Mouse (Mus musculus): ENCODE measurements around the gene Elmod1.

GRCm38 (mm10) chr9:53974328-53975121 lies 576 bp downstream of the Elmod1 start:
- no peak for TF ChIP-seq CTCF (IDR thresholded peaks at IDR 0.05; ENCODE audit: insufficient read depth, low read depth, low read length)
- TF ChIP-seq POLR2A (IDR thresholded peaks at IDR 0.05; ENCODE audit: insufficient read depth, low read depth, low read length), result no peak
